Mouse (Mus musculus) Patski (cell line): Measurements from ENCODE around the gene Pnpt1. TPM values are rescaled to one million over a fixed set of nuclear protein-coding genes. Genes with fewer than 3 reads are reported as not detected.

Source experiments
- ATAC-seq: fragments of 100-300 bp; one replicate; pipeline ENCODE4 v1.8.0; 2021
- CTCF ChIA-PET: fragments of 350-600 bp; sonication (Branson Sonifier 250); formaldehyde crosslinking; loops from one replicate; lab custom pipeline; 2022; ENCODE audit warnings: inconsistent platforms; lab: Charles Lee
- POLR2A ChIA-PET: fragments of 350-600 bp; sonication (Branson Sonifier 250); formaldehyde crosslinking; loops from one replicate; lab custom pipeline; 2022; ENCODE audit warnings: antibody characterized with exemption, inconsistent platforms; lab: Charles Lee
- DNase-seq: peaks from one replicate; pipeline ENCODE4 v3.0.0-alpha.2; 2011; ENCODE audit warnings: low read depth, low spot score
- H3K27me3 ChIP-seq: fragments of 371-371 bp; one replicate; pipeline ENCODE4 v1.5.1; 2021
- CTCF ChIP-seq: fragments of 100-300 bp; IDR thresholded peaks from one replicate; pipeline ENCODE4 v1.5.1; 2021
- in situ Hi-C: fragments of 300-500 bp; cut with MboI; formaldehyde crosslinking; loops from 3 replicates; pipeline ENCODE4 v1.11.1; 2018; ENCODE audit warnings: low pct_unique_long_range_greater_than_20kb, mixed read lengths
- polyA plus RNA-seq: library from polyadenylated mRNA; unstranded; gene quantifications from one replicate; pipeline ENCODE4 v1.2.3, GENCODE M21; 2021

Gene Pnpt1
- polyA plus RNA-seq, 1 experiment from 2014 or later = 75.9 TPM

- DNase-seq (no peak), ATAC-seq (no peak)
- no peaks in the 10 kb centered on the region for H3K27me3 ChIP-seq
- CTCF ChIA-PET = interaction anchor here (1.4 kb wide), 1 partner anchor 12 kb away, joined by 3 read pairs; no protein-coding TSS in a partner anchor
- POLR2A ChIA-PET = interaction anchor here (0.6 kb wide), 1 partner anchor 243 kb away, joined by 3 read pairs; no protein-coding TSS in a partner anchor
- no peak for TF ChIP-seq CTCF
- in situ Hi-C loops = no loop called here
Measured at GRCm38 (mm10) chr11:29173706-29174436, 43.3 kb downstream of the Pnpt1 start.

- DNase-seq (no peak), ATAC-seq (no peak)
Measured at GRCm38 (mm10) chr11:29179319-29179718, 48.8 kb downstream of the Pnpt1 start.

GRCm38 (mm10) chr11:29180657-29181056, 50.1 kb downstream of the Pnpt1 start:
- in situ Hi-C loops = loop anchor here (25.0 kb wide), 1 partner anchor 1657 kb away; no protein-coding TSS in a partner anchor
- POLR2A ChIA-PET = no interaction called here
- H3K27me3 ChIP-seq = no peaks in the 10 kb centered on the region
- CTCF ChIA-PET = interaction anchor here (0.8 kb wide), 1 partner anchor 18 kb away, joined by 3 read pairs; no protein-coding TSS in a partner anchor
- DNase-seq (no peak), ATAC-seq (no peak)
- TF ChIP-seq CTCF = no peak

More at GRCm38 (mm10) chr11:29179319-29179718, 48.8 kb downstream of the Pnpt1 start:
- no peak for TF ChIP-seq CTCF
- POLR2A ChIA-PET = no interaction called here
- H3K27me3 ChIP-seq = no peaks in the 10 kb centered on the region
- CTCF ChIA-PET = interaction anchor here (1.5 kb wide), 1 partner anchor 8 kb away, joined by 3 read pairs; no protein-coding TSS in a partner anchor
- in situ Hi-C loops = loop anchor here (25.0 kb wide), 1 partner anchor 1658 kb away; no protein-coding TSS in a partner anchor

- DNase-seq = no peak
- ATAC-seq = no peak
- no peaks in the 10 kb centered on the region for H3K27me3 ChIP-seq
- no peak for TF ChIP-seq CTCF
- in situ Hi-C loops = loop anchor here (25.0 kb wide), 1 partner anchor 1656 kb away; no protein-coding TSS in a partner anchor
- CTCF ChIA-PET = interaction anchor here (0.8 kb wide), 2 partner anchors 9 to 17 kb away, joined by 3 to 4 read pairs; no protein-coding TSS in a partner anchor
- POLR2A ChIA-PET = no interaction called here
Measured at GRCm38 (mm10) chr11:29181751-29182150, 51.2 kb downstream of the Pnpt1 start.

GRCm38 (mm10) chr11:29188981-29189380, 58.4 kb downstream of the Pnpt1 start:
- in situ Hi-C loops = loop anchor here (25.0 kb wide), 1 partner anchor 1648 kb away; no protein-coding TSS in a partner anchor
- POLR2A ChIA-PET = no interaction called here
- DNase-seq = no peak
- H3K27me3 ChIP-seq = no peaks in the 10 kb centered on the region
- TF ChIP-seq CTCF = no peak
- CTCF ChIA-PET = interaction anchor here (1.2 kb wide), 1 partner anchor 25 kb away, joined by 3 read pairs; no protein-coding TSS in a partner anchor
- no peak for ATAC-seq

- no peaks in the 10 kb centered on the region for H3K27me3 ChIP-seq
- CTCF ChIA-PET = no interaction called here
- in situ Hi-C loops = no loop called here
- no peak for DNase-seq
- POLR2A ChIA-PET = no interaction called here
- ATAC-seq = no peak
- peak; percentile 26 for TF ChIP-seq CTCF
Measured at GRCm38 (mm10) chr11:29203653-29204052, 73.1 kb downstream of the Pnpt1 start.

GRCm38 (mm10) chr11:29209774-29210173, 79.2 kb downstream of the Pnpt1 start:
- in situ Hi-C loops = no loop called here
- no peak for DNase-seq
- CTCF ChIA-PET = no interaction called here
- no peak for ATAC-seq
- H3K27me3 ChIP-seq = no peaks in the 10 kb centered on the region
- POLR2A ChIA-PET = no interaction called here
- TF ChIP-seq CTCF = no peak

Other genes starting within 250 kb of the Pnpt1 start
- 58.3 TPM for gene Ppp4r3b, start 42.1 kb downstream of the Pnpt1 start, polyA plus RNA-seq
- 107 TPM for gene Cfap36, start 116.7 kb downstream of the Pnpt1 start, polyA plus RNA-seq
- gene Ccdc88a, start 242.9 kb downstream of the Pnpt1 start, polyA plus RNA-seq = 11.5 TPM